Mouse (Mus musculus) E14TG2a.4 (cell line): ENCODE data around the gene Hyou1.
A peak's percentile ranks its signal among the peaks of the same experiment; 100 is the strongest.
"Not testable (repeated sequence)": the region's sequence is repeated elsewhere in the genome, so short reads cannot be mapped to it uniquely, and the experiment has no call there.

Experiments used
- H3K27me3 ChIP-seq: 2 replicates; pipeline ENCODE4 v1.6.1; 2014; ENCODE audit warnings: low read length, control low read depth; ENCODE audit not compliant: insufficient read depth
- H3K36me3 ChIP-seq: 2 replicates; pipeline ENCODE4 v1.6.1; 2014; ENCODE audit warnings: low read length, control low read depth; ENCODE audit not compliant: insufficient read depth
- H3K4me1 ChIP-seq: replicated peaks from 2 replicates; pipeline ENCODE4 v1.6.1; 2014; ENCODE audit warnings: low read depth, low read length, control low read depth
- H3K4me3 ChIP-seq: replicated peaks from 2 replicates; pipeline ENCODE4 v1.5.1; 2014; ENCODE audit warnings: mild to moderate bottlenecking, low read length
- H3K9me3 ChIP-seq: 2 replicates; pipeline ENCODE4 v1.6.1; 2014; ENCODE audit warnings: low read length, control low read depth
- CTCF ChIP-seq: conservative IDR thresholded peaks from 2 replicates; pipeline ENCODE4 v1.5.1; 2014; ENCODE audit warnings: low read length
- NANOG ChIP-seq: IDR thresholded peaks from 2 replicates; pipeline ENCODE4 v1.6.1; 2014; ENCODE audit warnings: borderline replicate concordance, low read length, mixed read lengths
- POU5F1 ChIP-seq: IDR thresholded peaks from 2 replicates; pipeline ENCODE4 v1.6.1; 2014; ENCODE audit warnings: low read length, borderline replicate concordance

Gene Hyou1

GRCm38 (mm10) chr9:44379054-44379834 is at the start of gene Hyou1:
Gene Hyou1, plus strand, starts transcription at chr9:44379490.
- peaks cover 61% of the 10 kb centered on the region for H3K4me1 ChIP-seq
- peak within 1 kb of the TSS; percentile 98 for H3K4me3 ChIP-seq
- H3K9me3 ChIP-seq, result no peaks in the 10 kb centered on the region
- no peaks in the 10 kb centered on the region for H3K27me3 ChIP-seq
- TF ChIP-seq NANOG, result no peak
- H3K36me3 ChIP-seq, result peaks cover 66% of the 10 kb centered on the region

- Histone ChIP-seq H3K9me3 (no peaks in the 10 kb centered on the region), H3K27me3 (no peaks in the 10 kb centered on the region), H3K4me3 (no peak overlapping the region), H3K36me3 (peaks cover 54% of the 10 kb centered on the region), H3K4me1 (peaks cover 39% of the 10 kb centered on the region)
- TF ChIP-seq CTCF (no peak), POU5F1 (no peak), NANOG (no peak)
Measured at GRCm38 (mm10) chr9:44330736-44331135, 48.6 kb upstream of the Hyou1 start.

- TF ChIP-seq CTCF (no peak), NANOG (peak; percentile 70; the same call in 1 of the 2 replicates), POU5F1 (peak; percentile 59; the same call in 1 of the 2 replicates)
- Histone ChIP-seq H3K9me3 (no peaks in the 10 kb centered on the region), H3K4me3 (peak overlapping the region; percentile 75), H3K36me3 (peaks cover 73% of the 10 kb centered on the region), H3K4me1 (peaks cover 45% of the 10 kb centered on the region), H3K27me3 (no peaks in the 10 kb centered on the region)
Measured at GRCm38 (mm10) chr9:44332918-44333638, 46.2 kb upstream of the Hyou1 start.

- Histone ChIP-seq H3K4me3 (peak within 1 kb of the TSS; percentile 98), H3K27me3 (no peaks in the 10 kb centered on the region), H3K36me3 (peaks cover 66% of the 10 kb centered on the region), H3K9me3 (no peaks in the 10 kb centered on the region), H3K4me1 (peaks cover 50% of the 10 kb centered on the region)
- TF ChIP-seq POU5F1, result no peak
- TF ChIP-seq CTCF, result no peak
- no peak for TF ChIP-seq NANOG
Measured at GRCm38 (mm10) chr9:44334396-44335330, 44.6 kb upstream of the Hyou1 start, which contains the start of gene H2afx. Gene H2afx, plus strand, starts transcription at chr9:44334694.

- peak overlapping the region; percentile 98 for H3K4me3 ChIP-seq
- H3K36me3 ChIP-seq, result peaks cover 65% of the 10 kb centered on the region
- no peaks in the 10 kb centered on the region for H3K9me3 ChIP-seq
- no peaks in the 10 kb centered on the region for H3K27me3 ChIP-seq
- H3K4me1 ChIP-seq, result peaks cover 54% of the 10 kb centered on the region
- no peak for TF ChIP-seq NANOG
- TF ChIP-seq POU5F1, result no peak
- TF ChIP-seq CTCF, result no peak
Measured at GRCm38 (mm10) chr9:44335331-44336092, 43.8 kb upstream of the Hyou1 start.

GRCm38 (mm10) chr9:44336093-44336406 is 43.2 kb upstream of the Hyou1 start:
- Histone ChIP-seq H3K36me3 (peaks cover 66% of the 10 kb centered on the region), H3K4me1 (peaks cover 54% of the 10 kb centered on the region), H3K4me3 (peak overlapping the region; percentile 98), H3K27me3 (no peaks in the 10 kb centered on the region), H3K9me3 (no peaks in the 10 kb centered on the region)
- TF ChIP-seq CTCF (no peak), NANOG (no peak), POU5F1 (no peak)

GRCm38 (mm10) chr9:44336513-44336912 is 42.8 kb upstream of the Hyou1 start:
- Histone ChIP-seq H3K4me1 (peaks cover 54% of the 10 kb centered on the region), H3K4me3 (peak overlapping the region; percentile 98), H3K36me3 (peaks cover 66% of the 10 kb centered on the region)
- H3K9me3 ChIP-seq, H3K27me3 ChIP-seq: not testable (repeated sequence)

GRCm38 (mm10) chr9:44336964-44337363 is 42.3 kb upstream of the Hyou1 start:
- Histone ChIP-seq H3K27me3 (no peaks in the 10 kb centered on the region), H3K9me3 (no peaks in the 10 kb centered on the region), H3K36me3 (peaks cover 66% of the 10 kb centered on the region), H3K4me3 (peak overlapping the region; percentile 98), H3K4me1 (peaks cover 54% of the 10 kb centered on the region)
- no peak for TF ChIP-seq NANOG
- TF ChIP-seq POU5F1, result no peak
- TF ChIP-seq CTCF, result no peak
